Mouse (Mus musculus): ENCODE data around the gene 2810459M11Rik. TPM values are rescaled to one million over a fixed set of nuclear protein-coding genes. Genes with fewer than 3 reads are reported as not detected.
A peak's percentile ranks its signal among the peaks of the same experiment; 100 is the strongest.

The 2810459M11Rik gene
- polyA plus RNA-seq, 1 experiment from 2014 or later: 0.79 TPM

- Histone ChIP-seq H3K27me3 (replicated peaks) (peaks cover 67% of the 10 kb centered on the region), H3K4me2 (no peak overlapping the region), H3K27ac (ENCODE audit: poor library complexity, severe bottlenecking) (no peak overlapping the region), H3K9me3 (replicated peaks) (0 out of 2 replicates have a peak, but pooled peaks cover under 1% of the 10 kb centered on the region), H3K4me1 (replicated peaks) (peaks cover 3% of the 10 kb centered on the region; the same call in 1 of the 2 replicates), H3K4me3 (no peak overlapping the region), H3K9ac (no peak overlapping the region), H3K36me3 (no peaks in the 10 kb centered on the region)
- WGBS: 63% methylated on average over 11 of the region's 11 CpGs
- no peak for ATAC-seq (ENCODE audit: insufficient number of reproducible peaks, low FRiP score)
Measured at GRCm38 (mm10) chr1:86021365-86021989, 24.2 kb upstream of the 2810459M11Rik start.

GRCm38 (mm10) chr1:86032273-86032987, 13.2 kb upstream of the 2810459M11Rik start:
- ATAC-seq (ENCODE audit: insufficient number of reproducible peaks, low FRiP score): no peak
- Histone ChIP-seq H3K4me3 (no peak overlapping the region), H3K27me3 (replicated peaks) (peaks cover 20% of the 10 kb centered on the region; the same call in 1 of the 2 replicates), H3K27ac (ENCODE audit: poor library complexity, severe bottlenecking) (no peak overlapping the region), H3K9me3 (replicated peaks) (no peaks in the 10 kb centered on the region), H3K4me1 (replicated peaks) (no peaks in the 10 kb centered on the region), H3K4me2 (no peak overlapping the region), H3K36me3 (no peaks in the 10 kb centered on the region), H3K9ac (no peak overlapping the region)
- WGBS: 27% methylated on average over 11 of the region's 11 CpGs

GRCm38 (mm10) chr1:86038191-86038951, 7.3 kb upstream of the 2810459M11Rik start:
- Histone ChIP-seq H3K27ac (ENCODE audit: poor library complexity, severe bottlenecking) (no peak overlapping the region), H3K36me3 (no peaks in the 10 kb centered on the region), H3K9ac (no peak overlapping the region), H3K4me3 (no peak overlapping the region), H3K4me1 (replicated peaks) (0 out of 2 replicates have a peak, but pooled peaks cover 7% of the 10 kb centered on the region), H3K4me2 (no peak overlapping the region), H3K27me3 (replicated peaks) (peaks cover 10% of the 10 kb centered on the region), H3K9me3 (replicated peaks) (peaks cover 7% of the 10 kb centered on the region)
- WGBS: 28% methylated on average over 3 of the region's 3 CpGs
- ATAC-seq (ENCODE audit: insufficient number of reproducible peaks, low FRiP score): peak; percentile 45; the same call in 1 of the 2 replicates

GRCm38 (mm10) chr1:86040131-86040530, 5.5 kb upstream of the 2810459M11Rik start:
- H3K4me1 ChIP-seq (replicated peaks): 0 out of 2 replicates have a peak, but pooled peaks cover 7% of the 10 kb centered on the region
- peaks cover 28% of the 10 kb centered on the region for H3K27me3 ChIP-seq (replicated peaks)
- ATAC-seq (ENCODE audit: insufficient number of reproducible peaks, low FRiP score): no peak
- H3K4me3 ChIP-seq: no peak overlapping the region
- H3K36me3 ChIP-seq: no peaks in the 10 kb centered on the region
- no peak overlapping the region for H3K4me2 ChIP-seq
- H3K9ac ChIP-seq: no peak overlapping the region
- H3K9me3 ChIP-seq (replicated peaks): peaks cover 7% of the 10 kb centered on the region
- 65% methylated on average over 4 of the region's 4 CpGs for WGBS
- H3K27ac ChIP-seq (ENCODE audit: poor library complexity, severe bottlenecking): no peak overlapping the region

DNA sequence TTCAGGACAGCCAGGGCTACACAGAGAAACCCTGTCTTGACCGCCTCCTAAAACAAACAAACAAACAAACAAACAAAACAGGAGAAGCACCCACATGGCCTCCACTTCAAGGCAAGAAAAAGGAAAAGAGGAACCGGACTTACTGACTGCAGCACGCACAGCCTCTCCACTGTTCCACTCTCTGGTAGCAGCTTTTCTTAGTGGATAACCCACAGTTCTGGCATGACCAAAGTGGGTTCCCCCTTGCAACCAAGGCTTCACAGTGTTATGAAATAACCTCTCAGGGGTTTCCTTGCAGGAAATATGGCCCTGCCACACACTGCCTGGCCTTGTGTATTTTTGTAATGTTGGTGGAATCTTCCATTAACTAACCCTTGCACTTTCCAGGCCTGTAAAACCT, 4.8 kb upstream of the 2810459M11Rik start:
- H3K4me1 ChIP-seq (replicated peaks): 0 out of 2 replicates have a peak, but pooled peaks cover 7% of the 10 kb centered on the region
- 82% methylated on average over 3 of the region's 3 CpGs for WGBS
- no peak for ATAC-seq (ENCODE audit: insufficient number of reproducible peaks, low FRiP score)
- no peak overlapping the region for H3K4me3 ChIP-seq
- no peak overlapping the region for H3K9ac ChIP-seq
- H3K27ac ChIP-seq (ENCODE audit: poor library complexity, severe bottlenecking): no peak overlapping the region
- H3K36me3 ChIP-seq: no peaks in the 10 kb centered on the region
- no peak overlapping the region for H3K4me2 ChIP-seq
- peaks cover 30% of the 10 kb centered on the region for H3K27me3 ChIP-seq (replicated peaks)
- H3K9me3 ChIP-seq (replicated peaks): peaks cover 7% of the 10 kb centered on the region

GRCm38 (mm10) chr1:86045056-86045455, 607 bp upstream of the 2810459M11Rik start:
- ATAC-seq (ENCODE audit: insufficient number of reproducible peaks, low FRiP score): no peak
- H3K27me3 ChIP-seq (replicated peaks): peaks cover 56% of the 10 kb centered on the region
- WGBS: 52% methylated on average over 4 of the region's 4 CpGs
- peaks cover 7% of the 10 kb centered on the region for H3K9me3 ChIP-seq (replicated peaks)
- H3K27ac ChIP-seq (ENCODE audit: poor library complexity, severe bottlenecking): no peak overlapping the region
- H3K4me2 ChIP-seq: no peak overlapping the region
- no peak overlapping the region for H3K4me3 ChIP-seq
- peaks cover 15% of the 10 kb centered on the region for H3K4me1 ChIP-seq (replicated peaks)
- no peak overlapping the region for H3K9ac ChIP-seq
- H3K36me3 ChIP-seq: no peaks in the 10 kb centered on the region

GRCm38 (mm10) chr1:86046833-86047563, 1.3 kb downstream of the 2810459M11Rik start:
- ATAC-seq (ENCODE audit: insufficient number of reproducible peaks, low FRiP score): no peak
- Histone ChIP-seq H3K4me3 (peak overlapping the region; percentile 57), H3K4me2 (peak overlapping the region; percentile 89), H3K27me3 (replicated peaks) (peaks cover 56% of the 10 kb centered on the region), H3K27ac (ENCODE audit: poor library complexity, severe bottlenecking) (no peak overlapping the region), H3K9ac (no peak overlapping the region), H3K4me1 (replicated peaks) (peaks cover 15% of the 10 kb centered on the region), H3K36me3 (no peaks in the 10 kb centered on the region), H3K9me3 (replicated peaks) (peaks cover 4% of the 10 kb centered on the region; the same call in 1 of the 2 replicates)
- WGBS: 15% methylated on average over 24 of the region's 24 CpGs

GRCm38 (mm10) chr1:86048231-86048630, 2.6 kb downstream of the 2810459M11Rik start:
- 61% methylated on average over 4 of the region's 4 CpGs for WGBS
- Histone ChIP-seq H3K4me1 (replicated peaks) (peaks cover 15% of the 10 kb centered on the region), H3K36me3 (no peaks in the 10 kb centered on the region), H3K27ac (ENCODE audit: poor library complexity, severe bottlenecking) (no peak overlapping the region), H3K27me3 (replicated peaks) (peaks cover 47% of the 10 kb centered on the region), H3K9ac (no peak overlapping the region), H3K4me3 (no peak overlapping the region), H3K9me3 (replicated peaks) (no peaks in the 10 kb centered on the region), H3K4me2 (no peak overlapping the region)
- ATAC-seq (ENCODE audit: insufficient number of reproducible peaks, low FRiP score): no peak

- no peak overlapping the region for H3K4me2 ChIP-seq
- WGBS: 63% methylated on average over 3 of the region's 3 CpGs
- H3K9me3 ChIP-seq (replicated peaks): no peaks in the 10 kb centered on the region
- peaks cover 15% of the 10 kb centered on the region for H3K4me1 ChIP-seq (replicated peaks)
- H3K36me3 ChIP-seq: no peaks in the 10 kb centered on the region
- H3K4me3 ChIP-seq: no peak overlapping the region
- peaks cover 42% of the 10 kb centered on the region for H3K27me3 ChIP-seq (replicated peaks)
- ATAC-seq (ENCODE audit: insufficient number of reproducible peaks, low FRiP score): no peak
- H3K9ac ChIP-seq: no peak overlapping the region
- H3K27ac ChIP-seq (ENCODE audit: poor library complexity, severe bottlenecking): no peak overlapping the region
Measured at GRCm38 (mm10) chr1:86048744-86049143, 3.1 kb downstream of the 2810459M11Rik start.

DNA sequence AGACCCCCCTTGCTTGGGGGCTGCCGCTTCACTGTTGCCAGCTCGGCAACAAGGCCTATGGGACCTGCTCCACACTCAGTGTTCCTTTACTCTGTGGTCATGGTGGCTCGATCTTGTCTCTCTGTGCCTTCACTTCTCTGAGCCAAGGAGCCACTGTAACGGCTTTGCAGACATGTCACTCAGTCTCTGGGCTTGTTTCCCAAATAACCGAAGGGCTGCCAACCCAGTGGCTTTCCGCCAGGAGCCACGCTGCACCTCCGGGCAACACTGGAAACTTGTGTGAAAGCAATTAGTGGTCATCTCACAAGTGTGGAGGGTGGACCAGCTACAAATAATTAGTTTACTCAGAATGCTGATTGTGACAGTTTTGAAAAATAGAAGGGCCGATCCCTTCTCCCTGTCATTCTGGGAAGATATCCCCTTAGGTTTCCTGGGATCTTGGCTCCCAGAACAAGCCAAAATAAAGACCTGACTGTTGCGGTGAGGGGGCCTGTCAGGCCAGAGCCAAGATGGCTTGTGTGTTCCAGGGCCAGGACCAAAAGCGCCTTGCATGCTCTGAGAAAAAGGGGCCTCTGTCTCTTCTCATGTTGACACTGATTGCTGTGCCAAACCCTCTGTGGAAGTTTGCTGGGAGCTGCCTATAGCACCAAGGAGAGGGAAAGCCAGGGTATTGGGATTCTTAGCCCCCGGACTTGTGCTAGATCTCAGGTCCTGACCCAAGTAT, 7.7 kb downstream of the 2810459M11Rik start:
- Histone ChIP-seq H3K4me1 (replicated peaks) (peaks cover 4% of the 10 kb centered on the region; the same call in 1 of the 2 replicates), H3K4me2 (no peak overlapping the region), H3K27ac (ENCODE audit: poor library complexity, severe bottlenecking) (no peak overlapping the region), H3K36me3 (no peaks in the 10 kb centered on the region), H3K27me3 (replicated peaks) (0 out of 2 replicates have a peak, but pooled peaks cover 14% of the 10 kb centered on the region), H3K9ac (no peak overlapping the region), H3K4me3 (no peak overlapping the region), H3K9me3 (replicated peaks) (no peaks in the 10 kb centered on the region)
- WGBS: 70% methylated on average over 12 of the region's 12 CpGs
- no peak for ATAC-seq (ENCODE audit: insufficient number of reproducible peaks, low FRiP score)
